Mouse (Mus musculus) cerebellum, postnatal 14 days (tissue): ENCODE measurements at regions not wholly inside any gene's neighbourhood (a gene's known extent, or its start where the extent isn't known, plus 50 kb on each side); places are given as distances from the start of the nearest gene placed in this dataset.
A peak's percentile ranks its signal among the peaks of the same experiment; 100 is the strongest.

Experiments
- DNase-seq, 2 experiments: peaks; one replicate each; pipeline ENCODE4 v3.0.0; 2021; ENCODE audit warnings: mixed read lengths in 2 of 2

DNA sequence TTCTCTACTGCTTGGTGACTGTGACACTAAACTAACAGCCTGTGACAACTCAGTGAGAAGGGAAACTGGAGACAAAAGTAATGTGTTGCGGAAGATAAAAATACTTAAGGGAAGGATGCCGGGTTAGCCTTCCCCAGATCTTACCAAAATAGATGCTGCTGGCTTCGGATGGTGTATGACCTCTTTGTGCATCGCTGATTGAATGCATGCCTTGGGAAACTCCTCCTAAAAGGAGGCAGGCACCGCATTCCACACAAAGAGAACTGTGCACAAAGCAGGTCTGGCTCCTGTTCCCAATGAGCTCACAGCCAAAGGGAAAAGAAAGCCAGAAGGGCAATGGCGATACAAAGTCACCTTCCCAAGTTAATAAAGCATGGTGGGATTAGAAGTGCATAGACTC, 144.9 kb upstream of the Hnrnpa3 start:
- no peak for DNase-seq

DNA sequence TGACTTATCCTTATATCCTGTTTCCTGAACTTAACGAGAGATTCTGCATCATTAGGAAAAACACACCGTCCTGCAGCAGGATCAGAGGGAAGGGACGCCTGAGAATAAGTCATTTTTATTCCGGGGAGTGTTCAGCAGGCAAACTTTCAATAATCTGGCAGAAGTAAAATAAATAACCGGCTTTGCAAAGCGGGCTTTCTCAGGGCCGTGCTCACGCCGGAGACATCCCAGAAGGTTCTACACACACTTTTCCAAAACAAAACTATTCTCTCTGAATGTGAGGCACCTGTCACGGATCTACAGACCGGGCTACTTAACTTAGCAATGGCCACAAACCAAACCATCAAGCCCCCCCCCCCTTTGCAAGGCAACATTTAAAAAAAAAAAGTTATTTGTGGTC, 142.8 kb upstream of the Hnrnpa3 start:
- DNase-seq: no peak

DNA sequence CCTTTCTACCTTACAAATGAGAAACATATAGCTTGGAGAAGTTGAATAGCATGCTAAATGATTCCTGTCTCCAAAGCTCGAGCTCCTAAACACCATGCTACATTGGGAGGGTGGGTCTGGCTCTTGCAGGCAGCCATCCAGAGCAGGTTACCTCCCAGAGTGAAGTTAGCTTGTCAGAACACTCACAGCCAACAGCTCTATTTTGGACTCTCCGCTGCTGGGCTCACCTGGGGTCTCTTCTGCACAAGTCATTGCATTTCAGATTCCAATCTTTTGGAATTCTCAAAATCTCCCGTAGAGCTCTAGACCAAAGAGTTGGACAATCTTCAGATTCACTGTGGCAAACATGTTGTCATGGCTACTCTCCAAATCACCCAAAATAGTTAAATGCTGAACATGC, 142.0 kb upstream of the Hnrnpa3 start:
- peak; percentile 27 to 59 for DNase-seq

DNA sequence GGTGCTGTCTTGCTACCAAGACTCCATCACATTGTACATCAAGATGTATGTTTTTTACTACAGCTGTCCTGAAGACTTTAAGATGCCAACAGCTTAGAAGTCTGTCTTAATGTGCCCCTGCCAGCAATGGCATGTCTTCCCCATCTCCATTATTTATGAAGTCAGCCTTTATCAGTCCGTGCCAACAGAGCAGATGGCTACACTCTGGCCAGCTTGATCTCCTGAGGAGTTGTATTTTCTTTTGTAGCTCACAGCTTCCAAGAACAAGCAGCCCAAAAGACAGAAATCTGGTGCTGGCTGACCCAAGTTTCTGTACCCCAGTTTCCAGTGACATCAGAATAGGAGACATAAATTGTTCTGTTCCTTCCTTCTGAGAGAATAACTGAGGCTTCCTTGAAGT, 140.5 kb upstream of the Hnrnpa3 start:
- DNase-seq: peak; percentile 73 to 87

DNA sequence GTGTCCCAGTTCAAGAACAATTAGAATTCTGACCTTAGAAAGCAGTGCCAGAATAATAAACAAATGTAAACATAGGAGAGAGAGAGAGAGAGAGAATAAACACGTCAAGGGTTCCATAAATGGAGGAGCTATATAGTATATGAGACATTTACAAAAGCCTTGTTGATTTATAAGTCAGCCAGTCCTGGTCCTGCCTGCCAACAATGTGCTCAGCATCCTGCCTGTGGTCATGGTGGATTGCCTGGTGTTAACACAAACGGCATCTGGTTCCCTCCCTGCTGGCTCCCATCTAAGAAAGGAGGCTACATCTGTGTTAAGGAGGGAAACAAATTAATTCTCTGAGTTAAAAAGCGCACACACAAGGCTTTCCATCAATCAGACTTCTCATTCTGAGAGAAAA, 133.5 kb upstream of the Hnrnpa3 start:
- DNase-seq: no peak

DNA sequence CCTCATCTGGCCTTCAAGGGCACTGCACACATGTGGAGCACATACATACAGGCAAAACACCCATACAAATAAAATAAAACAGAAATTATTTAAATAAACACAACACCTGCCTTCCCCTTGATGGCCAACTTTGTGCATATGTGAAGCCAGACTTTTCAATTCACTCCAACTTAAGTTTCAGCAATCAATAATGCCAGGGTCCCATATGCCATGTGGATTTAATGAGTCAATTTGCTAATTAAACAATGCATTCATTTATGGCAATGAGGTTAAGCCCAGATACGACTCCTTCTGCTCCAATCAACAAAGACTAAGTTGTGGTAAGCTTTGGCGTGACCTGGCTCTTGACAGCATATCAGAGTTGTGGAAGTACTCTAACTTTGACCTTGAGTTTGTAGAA, 130.4 kb upstream of the Hnrnpa3 start:
- DNase-seq: no peak

DNA sequence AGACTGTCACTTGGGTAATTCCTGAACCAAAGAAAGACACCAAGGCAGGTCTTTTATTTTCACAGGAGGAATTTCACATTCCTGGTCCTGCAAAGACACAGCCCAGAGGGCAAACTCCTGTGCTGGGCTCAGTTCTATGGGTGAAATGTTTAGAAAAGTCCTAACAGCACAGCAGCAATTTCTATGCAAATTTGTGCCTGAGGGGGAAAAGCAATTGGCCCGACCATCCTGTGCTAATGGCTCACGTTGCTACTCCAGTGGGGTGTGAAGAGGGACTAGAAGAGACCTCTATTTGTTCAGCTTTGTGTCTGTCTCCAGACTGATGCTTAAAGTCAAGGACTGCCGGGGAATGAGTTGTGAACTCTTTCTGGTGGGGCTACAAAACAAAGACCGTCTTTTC, 120.9 kb upstream of the Hnrnpa3 start:
- DNase-seq: no peak

DNA sequence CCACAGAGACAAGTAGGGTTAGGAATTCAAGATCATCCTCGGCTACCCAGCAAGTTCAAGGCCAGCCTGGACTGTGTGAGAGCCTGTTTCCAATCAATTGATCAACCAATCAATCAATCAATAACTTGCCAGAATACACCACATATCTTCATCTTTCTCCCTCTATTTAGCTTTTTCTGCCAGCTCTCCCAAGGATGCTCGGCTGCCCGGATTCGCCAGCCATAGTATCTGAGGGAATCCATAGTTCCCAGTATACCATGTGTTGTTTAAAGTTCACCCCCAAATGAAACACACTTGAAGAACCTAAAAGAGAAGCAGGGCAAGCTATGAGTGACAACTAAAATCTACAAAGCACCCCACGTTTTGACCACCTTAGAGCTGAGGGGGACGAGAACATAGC, 119.3 kb upstream of the Hnrnpa3 start:
- no peak for DNase-seq

DNA sequence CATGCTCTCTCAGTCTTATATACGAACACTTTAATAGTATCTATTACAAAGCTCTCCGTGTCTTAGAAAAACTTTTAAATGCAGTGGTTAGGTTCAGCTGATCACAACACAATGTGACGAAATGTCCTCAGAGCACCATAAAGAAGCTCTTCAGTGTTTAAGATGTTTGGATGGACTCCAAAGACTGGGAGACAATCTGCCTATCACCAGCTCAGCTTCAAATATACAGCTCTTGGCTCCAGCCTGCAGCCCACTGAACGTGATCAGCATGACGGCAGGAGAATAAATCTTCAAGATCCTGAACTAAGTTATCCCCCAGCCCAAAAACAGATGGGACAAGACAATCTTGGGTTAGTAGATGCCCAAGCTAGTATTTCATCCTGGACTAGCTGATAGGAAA, 116.7 kb upstream of the Hnrnpa3 start:
- no peak for DNase-seq

DNA sequence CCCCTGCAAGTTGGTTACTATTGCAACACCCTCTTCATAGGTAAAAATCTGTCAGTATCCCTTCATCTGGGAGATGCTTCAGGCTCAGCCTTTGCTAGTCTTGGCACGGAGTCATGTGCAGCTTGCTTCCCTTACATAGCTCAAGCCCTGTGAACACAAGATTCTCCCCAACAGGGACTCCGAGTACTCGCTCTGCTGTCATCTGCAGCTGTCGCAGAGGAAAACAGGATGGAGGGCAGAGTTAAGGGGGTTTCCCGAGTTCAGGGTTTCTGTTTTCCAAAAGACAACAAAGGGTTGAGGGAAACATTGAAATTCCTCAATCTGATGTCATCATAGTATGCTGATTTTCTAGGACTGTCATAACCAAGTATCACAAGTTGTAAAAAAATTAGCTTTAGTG, 116.3 kb upstream of the Hnrnpa3 start:
- DNase-seq: peak in 1 of 2 experiments; percentile 26

DNA sequence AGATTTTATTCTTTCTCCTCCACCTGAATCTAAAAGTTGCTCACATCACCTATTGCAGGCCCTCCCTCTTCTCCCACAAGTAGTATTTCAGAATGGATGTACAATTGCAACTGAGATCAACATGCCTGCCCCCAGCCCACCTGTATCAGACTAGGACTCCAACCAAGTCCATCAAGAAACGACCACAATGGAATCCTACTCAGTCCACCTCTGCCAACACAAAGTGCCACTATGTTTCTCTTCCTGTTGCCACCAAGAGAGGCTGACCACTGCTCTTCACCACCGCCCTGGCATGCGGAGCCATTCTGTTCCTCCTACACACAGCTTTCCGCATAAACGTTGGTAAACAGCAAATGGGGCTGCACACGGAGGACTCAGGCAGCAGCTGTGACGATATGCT, 113.1 kb upstream of the Hnrnpa3 start:
- no peak for DNase-seq

DNA sequence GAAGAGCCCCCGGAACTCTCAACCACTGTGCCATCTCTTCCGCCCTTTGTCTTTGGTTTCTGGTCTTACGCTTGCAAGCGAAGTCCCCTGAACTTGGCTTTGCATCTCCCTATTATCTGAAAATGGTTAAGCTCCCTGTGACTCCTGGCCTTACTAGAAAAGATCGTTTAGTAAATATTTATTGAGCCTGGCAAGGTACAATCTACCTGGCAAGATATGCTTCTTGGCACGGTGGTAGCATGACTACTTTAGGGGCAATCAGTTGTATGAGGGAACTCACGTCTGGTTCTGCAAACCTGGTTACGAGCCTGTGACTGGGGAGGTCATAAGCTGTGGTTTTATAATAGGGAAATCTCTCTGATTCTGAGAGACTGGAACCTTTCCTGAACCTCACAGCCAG, 103.4 kb upstream of the Hnrnpa3 start:
- no peak for DNase-seq

DNA sequence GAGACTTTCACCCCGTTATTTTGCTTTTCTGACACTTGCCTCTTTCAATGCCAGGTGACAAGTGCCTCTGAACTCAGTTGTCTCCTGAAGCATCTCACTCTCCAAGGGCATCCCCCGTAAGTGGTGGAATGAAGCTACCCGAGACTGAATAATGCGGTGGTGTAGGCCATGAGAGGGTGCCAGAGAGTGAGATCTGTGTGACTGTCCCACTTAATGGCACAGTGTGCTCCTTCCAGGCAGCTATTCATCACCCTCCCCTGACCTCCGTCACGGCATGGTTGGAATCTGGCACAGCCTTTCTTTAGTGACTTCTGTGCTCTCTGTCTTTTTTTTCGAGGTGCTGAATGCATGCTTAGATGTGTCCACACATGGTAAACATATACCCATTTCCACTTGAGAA, 102.3 kb upstream of the Hnrnpa3 start:
- DNase-seq: peak in 1 of 2 experiments; percentile 5

DNA sequence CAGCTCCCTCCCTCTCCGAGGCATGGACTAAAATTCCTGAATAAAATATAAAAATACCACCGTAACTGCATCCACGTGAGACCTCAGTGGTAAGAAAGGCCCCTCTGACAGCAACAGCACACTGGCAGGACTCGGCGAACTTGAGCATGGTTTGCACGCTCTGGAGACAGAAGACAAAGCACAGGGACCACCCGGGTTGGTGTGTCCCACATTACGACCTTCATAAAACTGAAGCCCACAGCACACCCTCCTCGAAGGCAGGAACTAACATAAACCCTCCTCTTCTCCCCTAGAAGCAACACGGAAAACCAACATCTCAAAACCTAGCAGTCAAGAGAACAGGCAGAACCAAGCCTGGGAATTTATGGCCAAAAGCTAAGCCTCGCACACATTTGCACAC, 101.7 kb upstream of the Hnrnpa3 start:
- DNase-seq: no peak

DNA sequence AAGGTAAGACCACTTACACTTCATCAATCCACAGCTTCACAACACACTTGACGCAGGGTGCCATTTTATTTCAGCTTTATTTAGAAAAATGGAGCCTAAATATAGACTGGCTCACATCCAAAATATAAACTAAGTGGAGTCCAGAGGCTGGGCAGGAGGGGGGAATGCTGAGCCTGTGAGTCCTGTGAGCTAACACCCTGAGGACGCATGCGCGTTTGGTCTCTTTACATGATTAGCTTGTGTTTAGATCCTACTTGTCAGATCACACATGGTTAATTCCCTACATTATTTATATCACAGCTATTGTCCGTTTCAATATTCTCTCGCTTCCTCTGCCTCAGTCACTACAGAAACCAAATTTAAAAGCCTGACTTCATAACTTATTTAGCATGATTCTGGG, 99.1 kb upstream of the Hnrnpa3 start:
- DNase-seq: no peak

DNA sequence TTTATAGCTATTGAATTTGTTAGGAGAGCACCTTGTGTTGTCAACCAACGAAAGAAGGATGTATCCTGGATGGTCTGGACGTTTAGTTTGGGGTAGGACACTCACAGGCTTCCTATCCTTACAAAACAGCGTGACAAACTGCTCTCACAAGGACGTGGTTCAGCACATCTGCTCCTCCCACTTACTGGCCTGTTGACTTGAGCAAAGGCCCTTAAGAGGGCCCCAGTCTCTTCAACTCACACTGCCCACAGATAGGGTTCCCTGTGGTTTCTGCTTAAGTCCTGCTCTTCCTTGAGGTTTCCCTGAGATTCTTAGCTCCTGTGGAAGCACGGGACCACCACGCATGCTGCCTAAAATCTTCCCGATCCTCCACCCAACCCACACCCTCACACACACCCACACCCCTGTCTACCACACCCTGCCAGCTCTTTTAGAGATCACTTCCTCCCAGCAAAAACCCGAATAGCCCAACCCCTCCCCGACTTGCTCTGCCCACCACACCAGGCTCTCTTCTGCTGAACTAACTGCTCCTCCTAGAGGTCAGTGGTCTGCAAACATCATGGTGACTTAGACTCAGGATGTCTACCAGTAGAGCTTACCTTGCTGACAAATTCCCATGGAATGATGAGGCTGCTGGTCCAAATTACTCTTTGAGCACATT, 95.7 kb upstream of the Hnrnpa3 start:
- peak in 1 of 2 experiments; percentile 6 for DNase-seq

DNA sequence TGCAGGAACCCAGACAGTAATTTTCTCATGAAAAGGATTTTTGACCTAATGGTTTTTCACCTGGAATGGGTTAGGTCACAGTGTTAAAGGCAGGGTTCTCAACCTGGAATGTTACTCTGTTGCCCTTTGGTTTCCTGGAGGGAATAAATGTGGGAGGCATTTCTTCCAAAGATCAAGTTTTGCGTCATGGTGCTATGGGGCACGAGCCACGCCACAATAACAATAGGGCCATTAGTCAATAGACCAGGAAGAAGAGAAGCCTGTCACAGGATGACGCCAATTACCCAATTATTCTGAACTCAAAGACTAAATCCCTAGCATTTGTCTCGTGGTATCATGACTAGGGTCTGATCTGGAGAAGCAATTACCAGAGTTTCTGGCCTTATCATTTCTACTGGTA, 94.3 kb upstream of the Hnrnpa3 start:
- DNase-seq: no peak

DNA sequence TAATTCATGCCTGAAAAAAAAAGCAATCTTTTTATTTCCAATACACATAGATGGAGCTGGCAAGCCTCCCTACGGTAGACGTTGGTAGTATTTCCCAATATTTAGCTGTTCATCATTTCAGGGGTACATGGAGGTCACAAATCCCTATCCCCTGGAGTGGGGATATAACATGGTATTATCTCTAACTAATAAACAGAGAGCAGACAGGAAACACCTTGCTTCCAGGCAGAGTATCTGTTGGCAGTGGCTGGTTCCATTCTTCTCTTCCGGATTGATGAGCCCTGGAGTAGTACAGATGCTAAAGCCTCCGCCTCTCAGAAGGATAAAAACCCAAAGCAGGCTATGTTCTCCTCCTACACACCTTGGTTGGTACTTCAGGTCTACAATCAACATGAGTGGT, 91.9 kb upstream of the Hnrnpa3 start:
- no peak for DNase-seq

DNA sequence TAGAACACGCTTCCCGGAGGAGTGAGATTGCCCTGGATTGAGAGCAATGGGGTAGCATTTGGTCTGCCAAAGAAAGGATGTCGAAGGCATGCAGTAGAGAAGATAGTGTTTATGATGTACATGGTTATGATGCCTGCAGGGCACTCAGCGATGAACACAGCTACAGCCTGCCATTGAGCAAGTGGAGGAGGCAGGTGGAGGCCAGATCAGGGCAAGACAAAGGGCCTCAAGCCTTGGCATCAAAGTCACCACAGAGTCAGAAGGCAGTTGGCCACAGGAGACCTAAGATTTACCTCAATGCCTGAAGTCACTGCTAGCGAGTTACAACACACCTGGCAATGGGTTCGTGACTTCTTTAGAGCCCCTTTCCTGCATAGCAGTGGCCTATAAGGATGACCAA, 89.3 kb upstream of the Hnrnpa3 start:
- DNase-seq: no peak

DNA sequence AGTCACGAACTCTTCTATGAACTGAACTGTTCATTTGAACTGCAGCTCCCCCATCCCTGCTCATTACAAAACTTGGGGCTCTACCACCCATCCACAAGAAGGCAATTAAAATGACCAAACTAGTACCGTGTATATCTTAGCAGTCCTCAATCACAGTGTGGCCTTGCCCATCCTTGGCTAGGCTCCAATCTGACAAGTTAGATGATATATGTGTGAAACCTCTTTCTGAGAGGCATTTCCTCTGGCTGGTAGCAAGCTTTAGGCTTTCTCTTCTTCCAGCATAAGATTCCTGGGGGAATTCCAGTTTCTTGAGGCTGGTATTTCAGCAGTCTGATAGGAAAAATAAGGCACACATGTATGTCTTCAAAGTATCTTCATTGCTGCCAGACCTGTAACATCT, 88.8 kb upstream of the Hnrnpa3 start:
- DNase-seq: no peak

DNA sequence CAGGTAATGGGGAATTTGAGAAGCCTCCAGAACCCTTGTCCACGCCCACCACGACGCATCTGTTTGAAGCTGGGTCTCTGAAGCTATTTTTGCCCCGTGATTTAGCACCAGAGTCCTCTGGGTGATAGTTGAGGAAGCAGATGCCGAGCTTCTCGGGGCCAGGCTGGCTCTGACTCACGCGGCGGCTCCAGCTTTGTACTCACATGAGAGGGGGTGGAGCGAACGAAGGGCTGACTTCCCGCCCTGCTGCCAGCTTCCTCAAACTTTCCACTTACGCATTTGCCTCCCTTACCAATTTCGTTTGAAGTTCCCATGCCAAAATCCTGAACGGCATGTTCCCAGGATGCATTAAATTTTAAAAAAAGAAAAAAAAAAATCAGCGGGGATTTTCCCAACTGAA, 74.1 kb upstream of the Hnrnpa3 start:
- DNase-seq: peak; percentile 33 to 35

DNA sequence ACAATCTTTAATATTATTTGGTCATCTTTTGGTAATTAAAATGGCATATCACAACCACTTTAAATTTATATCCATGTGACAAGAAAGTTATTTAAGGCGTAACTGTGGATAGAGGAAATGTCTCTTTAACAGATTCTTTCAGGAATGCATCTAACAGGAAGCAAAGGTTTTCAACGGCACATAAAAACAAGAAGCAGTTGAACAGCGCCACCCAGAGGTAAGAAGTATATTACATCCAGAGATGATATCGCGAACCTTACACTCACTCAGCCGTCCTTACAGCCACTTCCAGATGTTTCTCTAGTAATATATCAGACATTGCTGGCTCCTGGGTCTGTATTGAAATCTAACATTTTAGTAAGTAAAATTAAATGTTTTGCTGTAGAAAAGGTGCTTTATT, 70.5 kb upstream of the Hnrnpa3 start:
- peak; percentile 83 to 89 for DNase-seq

DNA sequence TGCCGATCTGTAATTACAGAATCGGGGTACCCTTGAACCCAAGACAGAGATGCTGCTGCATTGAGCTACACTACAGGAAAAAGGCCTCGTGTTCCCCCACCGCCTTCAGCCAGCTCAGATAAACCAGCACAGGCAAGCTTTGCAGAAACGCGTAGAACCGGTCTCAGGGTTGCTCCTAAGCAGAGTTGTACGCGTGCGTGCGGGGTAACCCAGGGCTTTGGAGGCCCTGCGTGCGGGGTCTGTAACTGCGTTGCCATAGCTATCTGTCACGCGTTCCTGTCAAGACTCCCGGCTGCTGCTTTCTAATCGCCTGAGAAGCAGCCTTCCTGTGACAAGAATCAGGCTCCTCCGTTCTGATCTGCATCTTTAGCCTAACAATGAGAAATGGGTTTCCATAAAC, 69.6 kb upstream of the Hnrnpa3 start:
- DNase-seq: peak; percentile 24 to 34

DNA sequence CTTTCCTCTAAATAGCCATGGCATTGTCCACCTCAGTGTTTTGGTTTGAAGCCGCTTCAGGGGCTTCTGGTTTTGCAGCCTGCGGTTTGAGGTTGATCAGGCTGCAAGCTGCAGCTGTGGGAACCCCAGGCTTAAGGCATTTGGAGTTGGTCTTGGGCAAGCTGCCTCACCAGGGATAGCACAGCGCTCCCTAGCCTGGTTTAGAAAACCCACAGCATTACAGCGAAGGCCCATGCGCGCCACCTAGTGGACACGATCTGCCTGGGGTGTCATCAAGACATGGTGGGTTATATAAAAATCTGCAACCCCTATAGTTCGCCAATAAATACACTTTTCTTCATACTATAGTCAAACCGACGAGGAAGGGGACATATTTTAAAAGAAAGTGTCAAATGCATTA, 68.9 kb upstream of the Hnrnpa3 start:
- DNase-seq: peak; percentile 92 to 97

DNA sequence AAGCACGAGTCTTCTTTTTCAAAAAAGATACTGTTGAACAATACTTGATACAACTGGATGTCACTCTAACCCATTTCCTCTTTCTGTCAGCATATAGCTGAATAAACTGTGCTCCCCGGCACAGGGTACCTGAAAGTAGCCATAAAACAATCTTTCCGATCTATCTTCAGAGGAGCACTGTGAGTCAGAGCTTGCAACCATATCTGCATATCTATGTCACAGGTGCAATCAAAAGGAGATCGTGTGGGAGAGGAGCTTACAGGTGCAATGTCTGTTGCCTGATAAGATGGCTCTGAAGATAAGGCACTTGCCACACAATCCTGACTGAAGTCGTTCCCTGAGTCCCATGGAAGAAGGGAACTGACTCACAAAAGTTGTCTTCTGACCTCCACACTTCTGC, 58.5 kb upstream of the Hnrnpa3 start:
- DNase-seq: no peak
